Mouse (Mus musculus) embryonic facial prominence, embryonic 15.5 days (tissue): ENCODE results near the gene Anp32b. TPM values are rescaled to one million over a fixed set of nuclear protein-coding genes. Genes with fewer than 3 reads are reported as not detected.

Experiments used
- ATAC-seq: fragments of 200-750 bp; cut with Nextera tagmentation; 2 replicates; pipeline ENCODE4 v1.8.0; 2017; ENCODE audit warnings: low read depth, moderate TSS enrichment; ENCODE audit not compliant: insufficient number of reproducible peaks, low FRiP score, low TSS enrichment
- H3K27ac ChIP-seq: fragments of 300-500 bp; sonication (generic); replicated peaks from 2 replicates; pipeline ENCODE4 v1.5.1; 2015; ENCODE audit warnings: mild to moderate bottlenecking, inconsistent platforms
- H3K27me3 ChIP-seq: fragments of 300-500 bp; sonication (generic); 2 replicates; pipeline ENCODE4 v1.6.1; 2015; ENCODE audit warnings: inconsistent platforms
- H3K36me3 ChIP-seq: fragments of 300-500 bp; sonication (generic); 2 replicates; pipeline ENCODE4 v1.6.1; 2015; ENCODE audit warnings: mild to moderate bottlenecking, inconsistent platforms
- H3K4me1 ChIP-seq: fragments of 300-500 bp; sonication (generic); 2 replicates; pipeline ENCODE4 v1.6.1; 2015; ENCODE audit warnings: inconsistent platforms
- H3K4me2 ChIP-seq: fragments of 300-500 bp; sonication (generic); replicated peaks from 2 replicates; pipeline ENCODE4 v1.6.1; 2015; ENCODE audit warnings: mild to moderate bottlenecking, inconsistent platforms
- H3K4me3 ChIP-seq: fragments of 300-500 bp; sonication (generic); replicated peaks from 2 replicates; pipeline ENCODE4 v1.5.1; 2015; ENCODE audit warnings: mild to moderate bottlenecking, inconsistent platforms
- H3K9ac ChIP-seq: fragments of 300-500 bp; sonication (generic); 2 replicates; pipeline ENCODE4 v1.6.1; 2015; ENCODE audit warnings: inconsistent platforms
- H3K9me3 ChIP-seq: fragments of 300-500 bp; sonication (generic); replicated peaks from 2 replicates; pipeline ENCODE4 v1.6.1; 2016; ENCODE audit warnings: inconsistent platforms
- WGBS: fragments of 180-500 bp; shearing (Covaris S2); methylation state at CpG from one replicate; pipeline ENCODE4 v1.1.7; 2015; 5-methylcytosine and 5-hydroxymethylcytosine counted together
- polyA plus RNA-seq: library from polyadenylated mRNA; unstranded; fragments of >200 nt; fragmentation: Nextera tagmentation; extraction: Ambion mirVana; gene quantifications from 2 replicates; pipeline ENCODE4 v1.2.1, GENCODE M21; 2015

Anp32b gene
- polyA plus RNA-seq, 1 experiment from 2014 or later = 259 TPM

- Histone ChIP-seq H3K4me2 (0 out of 2 replicates have a peak overlapping the region, but pooled peaks have one; percentile 2), H3K9ac (no peak overlapping the region), H3K4me3 (no peak overlapping the region), H3K27me3 (no peaks in the 10 kb centered on the region), H3K36me3 (no peaks in the 10 kb centered on the region), H3K4me1 (peaks cover 47% of the 10 kb centered on the region), H3K9me3 (no peaks in the 10 kb centered on the region), H3K27ac (no peak overlapping the region)
- WGBS = 69% methylated on average over 5 of the region's 5 CpGs
- ATAC-seq = no peak
Measured at GRCm38 (mm10) chr4:46454097-46454864, 3.6 kb downstream of the Anp32b start.

DNA sequence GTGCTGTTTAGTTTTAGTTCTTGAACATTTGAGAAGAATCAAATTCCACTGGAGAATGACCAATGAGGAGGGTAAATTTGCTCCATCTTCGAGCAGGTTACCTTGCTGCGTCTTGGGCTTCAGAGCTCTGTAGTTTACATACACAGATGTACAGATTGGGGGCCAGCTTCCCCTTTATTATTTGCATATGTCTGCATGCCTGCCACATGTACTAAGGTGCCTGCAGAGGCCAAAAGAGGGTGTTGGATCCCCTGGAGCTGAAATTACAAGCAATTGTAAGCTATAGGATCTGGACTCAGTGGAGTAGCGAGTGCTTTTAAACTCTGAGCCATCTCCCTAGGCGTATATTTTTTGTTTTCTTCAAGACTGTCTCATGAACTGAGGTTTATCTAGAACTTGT lies 6.1 kb downstream of the Anp32b start:
- no peak for ATAC-seq
- H3K4me3 ChIP-seq = no peak overlapping the region
- H3K4me2 ChIP-seq = no peak overlapping the region
- no peaks in the 10 kb centered on the region for H3K27me3 ChIP-seq
- H3K36me3 ChIP-seq = peaks cover 18% of the 10 kb centered on the region
- H3K9ac ChIP-seq = no peak overlapping the region
- peaks cover 47% of the 10 kb centered on the region for H3K4me1 ChIP-seq
- no peak overlapping the region for H3K27ac ChIP-seq
- WGBS = 59% methylated on average over 4 of the region's 4 CpGs
- no peaks in the 10 kb centered on the region for H3K9me3 ChIP-seq

DNA sequence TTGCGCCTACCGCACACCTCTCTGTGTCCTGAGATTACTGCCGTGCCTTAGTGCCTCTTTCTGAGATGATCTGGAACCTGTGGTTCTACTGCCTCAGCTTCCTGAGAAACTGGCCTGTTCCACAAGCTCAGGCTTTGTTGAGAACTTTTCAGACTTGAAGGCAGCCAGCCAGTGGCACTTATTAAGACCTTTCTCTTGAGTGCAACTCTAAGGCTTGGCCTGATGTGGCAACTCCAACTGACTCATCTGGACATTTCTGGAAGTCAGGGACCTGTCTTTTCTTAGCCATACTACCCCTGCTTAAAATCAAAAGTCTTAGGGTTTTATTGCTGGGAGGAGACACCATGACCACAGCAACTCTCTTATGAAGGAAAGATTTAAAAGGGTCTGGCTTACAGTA lies 6.5 kb downstream of the Anp32b start:
- Histone ChIP-seq H3K9me3 (no peaks in the 10 kb centered on the region), H3K4me2 (no peak overlapping the region), H3K27ac (no peak overlapping the region), H3K27me3 (no peaks in the 10 kb centered on the region), H3K4me3 (no peak overlapping the region), H3K9ac (no peak overlapping the region), H3K36me3 (peaks cover 20% of the 10 kb centered on the region), H3K4me1 (peaks cover 47% of the 10 kb centered on the region)
- ATAC-seq = no peak
- 92% methylated on average over 3 of the region's 3 CpGs for WGBS

GRCm38 (mm10) chr4:46458411-46458810 lies 7.7 kb downstream of the Anp32b start:
- no peak overlapping the region for H3K4me2 ChIP-seq
- H3K4me1 ChIP-seq = peaks cover 36% of the 10 kb centered on the region
- ATAC-seq = no peak
- WGBS = 86% methylated on average over 2 of the region's 2 CpGs
- H3K36me3 ChIP-seq = peaks cover 32% of the 10 kb centered on the region
- H3K27ac ChIP-seq = no peak overlapping the region
- no peaks in the 10 kb centered on the region for H3K9me3 ChIP-seq
- no peaks in the 10 kb centered on the region for H3K27me3 ChIP-seq
- H3K4me3 ChIP-seq = no peak overlapping the region
- H3K9ac ChIP-seq = no peak overlapping the region

GRCm38 (mm10) chr4:46463130-46463830 lies 12.6 kb downstream of the Anp32b start:
- no peaks in the 10 kb centered on the region for H3K4me1 ChIP-seq
- WGBS = 73% methylated on average over 7 of the region's 7 CpGs
- no peaks in the 10 kb centered on the region for H3K27me3 ChIP-seq
- H3K36me3 ChIP-seq = peaks cover 77% of the 10 kb centered on the region
- 0 out of 2 replicates have a peak, but pooled peaks have one; percentile 29 for ATAC-seq
- no peaks in the 10 kb centered on the region for H3K9me3 ChIP-seq
- no peak overlapping the region for H3K4me3 ChIP-seq
- no peak overlapping the region for H3K27ac ChIP-seq
- no peak overlapping the region for H3K4me2 ChIP-seq
- H3K9ac ChIP-seq = no peak overlapping the region

DNA sequence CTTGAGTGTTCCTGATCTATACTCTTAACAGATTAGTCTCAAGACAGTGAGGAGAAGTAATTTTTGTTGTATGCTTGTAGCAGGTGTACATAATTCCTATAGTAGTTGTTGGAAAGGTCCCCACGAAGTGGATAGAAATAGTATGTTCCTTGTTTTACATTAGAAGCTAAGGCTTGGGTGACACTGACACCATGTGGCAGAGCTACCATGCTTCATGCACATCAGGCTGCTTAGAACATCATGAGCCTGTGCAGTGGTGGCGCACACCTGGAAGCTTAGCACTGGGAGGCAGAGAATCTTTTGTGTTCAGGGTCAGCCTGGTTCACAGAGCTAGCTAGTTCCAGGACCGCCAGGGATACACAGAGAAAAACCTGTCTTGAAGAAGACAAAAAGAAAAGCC lies 15.0 kb downstream of the Anp32b start:
- Histone ChIP-seq H3K9ac (no peak overlapping the region), H3K27ac (no peak overlapping the region), H3K9me3 (no peaks in the 10 kb centered on the region), H3K4me1 (no peaks in the 10 kb centered on the region), H3K4me3 (no peak overlapping the region), H3K36me3 (peaks cover 93% of the 10 kb centered on the region), H3K27me3 (no peaks in the 10 kb centered on the region), H3K4me2 (no peak overlapping the region)
- ATAC-seq = no peak
- 86% methylated on average over 3 of the region's 3 CpGs for WGBS

DNA sequence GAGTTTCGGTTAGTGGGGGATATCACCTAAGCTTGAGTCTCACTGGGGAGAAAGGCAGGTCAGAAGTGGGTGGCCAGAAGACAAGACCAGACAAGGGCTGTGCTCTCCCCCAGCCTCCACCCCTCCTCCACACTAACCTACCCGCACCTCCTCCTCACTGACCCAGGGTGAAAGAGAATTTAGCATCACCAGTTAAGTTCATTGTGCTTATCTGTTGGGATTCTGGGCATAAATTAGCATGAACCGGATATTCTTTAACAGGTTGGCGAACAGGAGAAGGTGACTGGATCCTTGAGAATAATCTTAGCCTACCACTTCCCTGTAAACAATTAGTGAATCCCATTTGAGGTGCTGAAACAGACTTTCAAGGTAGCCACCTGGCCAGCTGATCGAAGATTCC lies 24.4 kb downstream of the Anp32b start:
- 90% methylated on average over 5 of the region's 5 CpGs for WGBS
- ATAC-seq = no peak
- no peak overlapping the region for H3K27ac ChIP-seq
- H3K36me3 ChIP-seq = peaks cover 70% of the 10 kb centered on the region
- H3K4me3 ChIP-seq = no peak overlapping the region
- no peaks in the 10 kb centered on the region for H3K9me3 ChIP-seq
- H3K27me3 ChIP-seq = no peaks in the 10 kb centered on the region
- no peak overlapping the region for H3K4me2 ChIP-seq
- no peaks in the 10 kb centered on the region for H3K4me1 ChIP-seq
- no peak overlapping the region for H3K9ac ChIP-seq

- Histone ChIP-seq H3K4me3 (no peak overlapping the region), H3K4me2 (no peak overlapping the region), H3K9me3 (no peaks in the 10 kb centered on the region), H3K27ac (no peak overlapping the region), H3K27me3 (no peaks in the 10 kb centered on the region), H3K4me1 (no peaks in the 10 kb centered on the region), H3K36me3 (peaks cover 36% of the 10 kb centered on the region), H3K9ac (no peak overlapping the region)
- 89% methylated on average over 2 of the region's 2 CpGs for WGBS
- no peak for ATAC-seq
Measured at GRCm38 (mm10) chr4:46479081-46479480, 28.4 kb downstream of the Anp32b start.

GRCm38 (mm10) chr4:46485696-46486417 lies 35.2 kb downstream of the Anp32b start:
- Histone ChIP-seq H3K4me1 (peaks cover 15% of the 10 kb centered on the region), H3K36me3 (no peaks in the 10 kb centered on the region), H3K27ac (0 out of 2 replicates have a peak overlapping the region, but pooled peaks have one; percentile 44), H3K4me3 (no peak overlapping the region), H3K27me3 (no peaks in the 10 kb centered on the region), H3K9me3 (no peaks in the 10 kb centered on the region), H3K9ac (no peak overlapping the region), H3K4me2 (no peak overlapping the region)
- WGBS = 37% methylated on average over 14 of the region's 14 CpGs
- ATAC-seq = no peak

DNA sequence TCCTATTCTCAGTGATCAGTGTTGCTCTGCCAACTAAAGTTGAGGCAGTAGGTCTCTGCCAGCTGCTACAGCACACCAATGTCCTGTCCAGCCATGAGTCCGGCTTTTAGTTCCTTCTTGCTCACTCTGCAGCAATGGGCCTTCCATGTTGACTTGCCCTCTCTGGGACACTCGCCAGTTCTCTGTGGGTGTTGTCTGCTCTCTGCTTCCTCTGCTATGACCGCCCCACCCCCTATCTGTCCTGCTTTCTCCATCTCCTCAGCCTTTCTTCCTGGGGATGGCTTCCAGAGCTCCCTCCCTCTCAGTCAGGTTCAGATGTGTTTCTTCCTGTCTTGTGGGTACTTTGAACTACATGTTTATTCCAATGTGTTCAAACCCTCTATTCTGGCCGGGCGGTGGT lies 36.6 kb downstream of the Anp32b start:
- no peaks in the 10 kb centered on the region for H3K9me3 ChIP-seq
- no peak overlapping the region for H3K4me2 ChIP-seq
- no peak overlapping the region for H3K9ac ChIP-seq
- no peak overlapping the region for H3K27ac ChIP-seq
- H3K4me1 ChIP-seq = peaks cover 15% of the 10 kb centered on the region
- no peak for ATAC-seq
- H3K4me3 ChIP-seq = no peak overlapping the region
- no peaks in the 10 kb centered on the region for H3K27me3 ChIP-seq
- H3K36me3 ChIP-seq = no peaks in the 10 kb centered on the region
- 85% methylated on average over 5 of the region's 5 CpGs for WGBS
